Mouse (Mus musculus) myocyte (in vitro differentiated cells): ENCODE measurements around the gene Ang5.

Experiments
- MAX ChIP-seq: IDR thresholded peaks from one replicate; pipeline ENCODE4 v1.6.1; 2011; ENCODE audit warnings: low read depth, mild to moderate bottlenecking, control low read depth
- POLR2A ChIP-seq: IDR thresholded peaks from one replicate; pipeline ENCODE4 v1.6.1; 2011; ENCODE audit warnings: low read depth, mild to moderate bottlenecking, control low read depth, moderate library complexity; ENCODE audit not compliant: insufficient read length
- TCF12 ChIP-seq: IDR thresholded peaks from one replicate; pipeline ENCODE4 v1.6.1; 2011; ENCODE audit warnings: mild to moderate bottlenecking, control low read depth; ENCODE audit not compliant: poor library complexity, insufficient read depth, severe bottlenecking
- USF1 ChIP-seq: IDR thresholded peaks from one replicate; pipeline ENCODE4 v1.6.1; 2011; ENCODE audit warnings: low read depth, mild to moderate bottlenecking, control low read depth, moderate library complexity

DNA sequence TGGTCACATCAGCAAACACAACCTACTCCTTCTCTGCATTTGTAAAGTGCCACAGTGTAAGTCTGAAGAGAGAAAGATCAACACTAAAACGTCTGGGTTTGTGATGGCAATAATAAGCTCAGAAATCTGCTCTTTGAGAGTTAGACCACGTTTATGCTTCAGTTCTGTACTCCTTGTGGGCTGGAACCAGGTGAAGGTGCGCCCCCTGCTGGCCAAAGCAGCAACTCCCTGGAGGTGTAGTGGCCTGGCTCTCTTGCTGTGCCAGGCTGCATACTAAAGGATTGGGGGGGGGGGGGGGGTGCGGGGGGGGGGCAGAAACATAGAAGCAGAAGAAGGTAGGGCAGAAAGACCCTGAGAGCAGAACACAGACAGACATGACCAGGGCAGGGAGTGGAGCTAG lies 27.0 kb downstream of the Ang5 start:
- TF ChIP-seq POLR2A (no peak), USF1 (no peak), TCF12 (no peak), MAX (no peak)
